Mouse (Mus musculus): ENCODE measurements around the gene Clec10a. TPM values are rescaled to one million over a fixed set of nuclear protein-coding genes. Genes with fewer than 3 reads are reported as not detected.

The Clec10a gene
- polyA plus RNA-seq, 1 experiment from 2014 or later, result 1.4 TPM

- Histone ChIP-seq H3K36me3 (ENCODE audit: control insufficient read depth, insufficient read depth, low read length) (no peaks in the 10 kb centered on the region), H3K27ac (ENCODE audit: low read depth, low read length) (no peak overlapping the region), H3K4me1 (replicated peaks; ENCODE audit: control insufficient read depth, insufficient read depth, low read length) (no peaks in the 10 kb centered on the region), H3K9me3 (ENCODE audit: control insufficient read depth, low read length) (no peaks in the 10 kb centered on the region), H3K4me2 (replicated peaks; ENCODE audit: low read depth, low read length) (no peak overlapping the region), H3K27me3 (ENCODE audit: control insufficient read depth, insufficient read depth, low read length) (no peaks in the 10 kb centered on the region), H3K4me3 (ENCODE audit: low read depth, low read length) (no peak overlapping the region), H3K9ac (ENCODE audit: low read depth, low read length) (no peak overlapping the region)
- 85% methylated on average over 4 of the region's 4 CpGs for WGBS
- no peak for DNase-seq (ENCODE audit: low spot score)
- ATAC-seq (ENCODE audit: low FRiP score), result no peak
Measured at GRCm38 (mm10) chr11:70192157-70192556, 36.2 kb downstream of the Clec10a start.

DNA sequence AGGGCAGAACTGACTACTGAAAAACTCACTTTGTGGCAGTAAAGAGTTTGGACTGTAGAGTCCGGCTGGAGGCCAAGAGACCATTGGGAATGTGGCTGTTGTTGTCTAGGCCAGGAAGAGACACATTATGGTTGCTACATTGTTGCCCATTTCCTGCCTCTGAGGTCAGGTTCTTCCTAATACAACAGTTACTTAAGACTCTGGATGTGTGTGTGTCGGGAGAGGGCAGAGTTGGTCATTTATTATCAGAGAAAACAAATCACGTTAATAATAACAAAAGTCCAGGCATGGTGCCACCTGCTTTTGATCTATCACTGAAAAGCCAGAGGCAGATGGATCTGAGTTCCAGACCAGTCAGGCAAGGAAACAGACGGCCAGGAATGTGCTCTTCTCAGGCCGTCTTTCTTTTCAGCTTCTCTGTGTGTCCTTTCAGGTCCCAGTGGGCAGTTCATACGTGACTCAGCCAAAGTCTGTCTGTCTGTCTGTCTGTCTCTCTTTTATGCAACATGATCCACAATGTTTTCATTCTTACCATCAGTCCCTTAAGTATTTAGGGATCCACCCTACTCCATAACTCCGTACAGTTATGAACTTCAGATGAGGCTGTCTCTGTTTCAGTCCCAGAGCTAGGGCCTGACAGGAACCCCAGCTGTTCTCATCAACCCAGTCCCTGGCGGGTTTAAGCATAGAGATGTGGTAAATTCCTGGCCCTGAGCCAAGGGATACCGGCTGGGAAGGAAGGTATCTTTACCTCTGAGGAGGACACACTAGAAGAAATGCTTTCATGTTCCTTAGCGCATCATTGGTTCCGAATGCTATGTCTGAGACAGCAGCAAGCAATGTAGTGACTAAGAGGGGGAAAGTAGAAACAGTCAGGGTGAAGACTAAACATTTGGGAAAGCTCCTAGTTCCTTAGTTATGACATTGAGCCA, 37.6 kb downstream of the Clec10a start:
- no peaks in the 10 kb centered on the region for H3K27me3 ChIP-seq (ENCODE audit: control insufficient read depth, insufficient read depth, low read length)
- ATAC-seq (ENCODE audit: low FRiP score) (no peak), DNase-seq (ENCODE audit: low spot score) (no peak)
- H3K9me3 ChIP-seq (ENCODE audit: control insufficient read depth, low read length), result no peaks in the 10 kb centered on the region
- H3K4me2 ChIP-seq (replicated peaks; ENCODE audit: low read depth, low read length), result no peak overlapping the region
- no peaks in the 10 kb centered on the region for H3K36me3 ChIP-seq (ENCODE audit: control insufficient read depth, insufficient read depth, low read length)
- WGBS, result 60% methylated on average over 11 of the region's 11 CpGs
- H3K27ac ChIP-seq (ENCODE audit: low read depth, low read length), result no peak overlapping the region
- no peak overlapping the region for H3K4me3 ChIP-seq (ENCODE audit: low read depth, low read length)
- no peaks in the 10 kb centered on the region for H3K4me1 ChIP-seq (replicated peaks; ENCODE audit: control insufficient read depth, insufficient read depth, low read length)
- H3K9ac ChIP-seq (ENCODE audit: low read depth, low read length), result no peak overlapping the region

- 89% methylated on average over 3 of the region's 3 CpGs for WGBS
- Histone ChIP-seq H3K4me2 (replicated peaks; ENCODE audit: low read depth, low read length) (no peak overlapping the region), H3K9ac (ENCODE audit: low read depth, low read length) (no peak overlapping the region), H3K4me1 (replicated peaks; ENCODE audit: control insufficient read depth, insufficient read depth, low read length) (no peaks in the 10 kb centered on the region), H3K9me3 (ENCODE audit: control insufficient read depth, low read length) (no peaks in the 10 kb centered on the region), H3K27me3 (ENCODE audit: control insufficient read depth, insufficient read depth, low read length) (no peaks in the 10 kb centered on the region), H3K27ac (ENCODE audit: low read depth, low read length) (no peak overlapping the region), H3K4me3 (ENCODE audit: low read depth, low read length) (no peak overlapping the region), H3K36me3 (ENCODE audit: control insufficient read depth, insufficient read depth, low read length) (no peaks in the 10 kb centered on the region)
- DNase-seq (ENCODE audit: low spot score), result no peak
- ATAC-seq (ENCODE audit: low FRiP score), result no peak
Measured at GRCm38 (mm10) chr11:70198332-70198731, 42.3 kb downstream of the Clec10a start.

- Histone ChIP-seq H3K4me3 (ENCODE audit: low read depth, low read length) (no peak overlapping the region), H3K9ac (ENCODE audit: low read depth, low read length) (no peak overlapping the region), H3K4me2 (replicated peaks; ENCODE audit: low read depth, low read length) (no peak overlapping the region), H3K9me3 (ENCODE audit: control insufficient read depth, low read length) (no peaks in the 10 kb centered on the region), H3K27ac (ENCODE audit: low read depth, low read length) (no peak overlapping the region), H3K36me3 (ENCODE audit: control insufficient read depth, insufficient read depth, low read length) (no peaks in the 10 kb centered on the region), H3K4me1 (replicated peaks; ENCODE audit: control insufficient read depth, insufficient read depth, low read length) (no peaks in the 10 kb centered on the region), H3K27me3 (ENCODE audit: control insufficient read depth, insufficient read depth, low read length) (no peaks in the 10 kb centered on the region)
- WGBS, result 86% methylated on average over 8 of the region's 8 CpGs
- no peak for DNase-seq (ENCODE audit: low spot score)
- ATAC-seq (ENCODE audit: low FRiP score), result no peak
Measured at GRCm38 (mm10) chr11:70199107-70199506, 43.1 kb downstream of the Clec10a start.

DNA sequence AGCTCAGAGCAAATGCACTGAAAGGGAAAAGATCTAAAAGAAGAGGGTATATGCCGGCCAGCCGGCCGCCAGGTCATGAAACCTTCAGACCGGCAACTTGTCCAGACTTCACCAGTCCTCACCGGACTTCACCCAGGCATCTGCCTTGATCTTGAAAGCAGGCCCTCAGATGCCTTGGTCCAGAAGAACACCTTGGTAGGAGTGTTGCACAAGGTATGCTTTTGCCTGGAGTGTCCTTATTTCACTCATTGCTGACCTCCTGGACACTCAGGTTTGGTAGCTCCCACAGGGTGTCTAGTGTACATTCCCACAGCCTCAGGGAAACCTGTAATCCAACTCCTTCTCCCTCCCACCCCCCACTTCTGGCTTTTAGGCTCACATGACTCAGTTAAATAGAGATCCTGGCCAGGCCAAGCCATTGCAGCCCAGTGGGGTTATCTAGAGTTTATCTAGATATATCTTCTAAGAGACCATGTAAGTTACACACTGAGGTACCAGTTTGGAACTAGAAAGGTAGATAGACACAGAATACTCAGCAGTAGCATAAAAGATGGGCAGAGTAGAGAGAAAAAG, 44.1 kb downstream of the Clec10a start:
- no peaks in the 10 kb centered on the region for H3K9me3 ChIP-seq (ENCODE audit: control insufficient read depth, low read length)
- no peak overlapping the region for H3K4me2 ChIP-seq (replicated peaks; ENCODE audit: low read depth, low read length)
- no peaks in the 10 kb centered on the region for H3K36me3 ChIP-seq (ENCODE audit: control insufficient read depth, insufficient read depth, low read length)
- no peaks in the 10 kb centered on the region for H3K27me3 ChIP-seq (ENCODE audit: control insufficient read depth, insufficient read depth, low read length)
- no peaks in the 10 kb centered on the region for H3K4me1 ChIP-seq (replicated peaks; ENCODE audit: control insufficient read depth, insufficient read depth, low read length)
- H3K9ac ChIP-seq (ENCODE audit: low read depth, low read length), result no peak overlapping the region
- H3K27ac ChIP-seq (ENCODE audit: low read depth, low read length), result no peak overlapping the region
- 92% methylated on average over 5 of the region's 5 CpGs for WGBS
- DNase-seq (ENCODE audit: low spot score) (no peak), ATAC-seq (ENCODE audit: low FRiP score) (no peak)
- H3K4me3 ChIP-seq (ENCODE audit: low read depth, low read length), result no peak overlapping the region

DNA sequence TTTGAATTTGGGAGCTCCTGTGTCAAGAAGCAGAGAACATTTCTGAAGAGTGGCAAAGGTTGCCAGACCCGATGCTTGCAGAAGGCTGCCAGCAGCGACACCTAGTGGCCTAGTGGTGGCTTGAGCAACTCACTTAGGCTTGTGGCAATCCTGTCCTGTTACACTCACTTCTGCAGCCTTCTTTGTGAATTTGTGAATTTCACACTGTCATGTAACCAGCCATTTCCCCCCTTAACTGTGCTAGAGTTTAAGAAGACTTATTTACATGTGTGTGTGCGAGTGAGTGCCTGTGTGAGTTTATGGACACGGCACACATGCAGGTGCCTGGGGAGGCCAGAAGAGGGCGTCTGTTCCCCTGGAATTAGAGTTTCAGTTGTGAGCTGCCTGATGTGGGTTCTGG, 45.7 kb downstream of the Clec10a start:
- no peaks in the 10 kb centered on the region for H3K27me3 ChIP-seq (ENCODE audit: control insufficient read depth, insufficient read depth, low read length)
- peak; percentile 88 for DNase-seq (ENCODE audit: low spot score)
- H3K4me2 ChIP-seq (replicated peaks; ENCODE audit: low read depth, low read length), result no peak overlapping the region
- H3K36me3 ChIP-seq (ENCODE audit: control insufficient read depth, insufficient read depth, low read length), result no peaks in the 10 kb centered on the region
- no peaks in the 10 kb centered on the region for H3K9me3 ChIP-seq (ENCODE audit: control insufficient read depth, low read length)
- no peak overlapping the region for H3K27ac ChIP-seq (ENCODE audit: low read depth, low read length)
- no peak overlapping the region for H3K9ac ChIP-seq (ENCODE audit: low read depth, low read length)
- H3K4me3 ChIP-seq (ENCODE audit: low read depth, low read length), result no peak overlapping the region
- H3K4me1 ChIP-seq (replicated peaks; ENCODE audit: control insufficient read depth, insufficient read depth, low read length), result no peaks in the 10 kb centered on the region
- WGBS, result 35% methylated on average over 5 of the region's 5 CpGs
- no peak for ATAC-seq (ENCODE audit: low FRiP score)

- H3K4me2 ChIP-seq (replicated peaks; ENCODE audit: low read depth, low read length), result no peak overlapping the region
- no peak overlapping the region for H3K4me3 ChIP-seq (ENCODE audit: low read depth, low read length)
- no peak overlapping the region for H3K27ac ChIP-seq (ENCODE audit: low read depth, low read length)
- no peaks in the 10 kb centered on the region for H3K4me1 ChIP-seq (replicated peaks; ENCODE audit: control insufficient read depth, insufficient read depth, low read length)
- WGBS, result 87% methylated on average over 2 of the region's 2 CpGs
- no peaks in the 10 kb centered on the region for H3K9me3 ChIP-seq (ENCODE audit: control insufficient read depth, low read length)
- H3K9ac ChIP-seq (ENCODE audit: low read depth, low read length), result no peak overlapping the region
- DNase-seq (ENCODE audit: low spot score), result no peak
- no peaks in the 10 kb centered on the region for H3K36me3 ChIP-seq (ENCODE audit: control insufficient read depth, insufficient read depth, low read length)
- no peak for ATAC-seq (ENCODE audit: low FRiP score)
- no peaks in the 10 kb centered on the region for H3K27me3 ChIP-seq (ENCODE audit: control insufficient read depth, insufficient read depth, low read length)
Measured at GRCm38 (mm10) chr11:70206801-70207200, 50.8 kb downstream of the Clec10a start.

DNA sequence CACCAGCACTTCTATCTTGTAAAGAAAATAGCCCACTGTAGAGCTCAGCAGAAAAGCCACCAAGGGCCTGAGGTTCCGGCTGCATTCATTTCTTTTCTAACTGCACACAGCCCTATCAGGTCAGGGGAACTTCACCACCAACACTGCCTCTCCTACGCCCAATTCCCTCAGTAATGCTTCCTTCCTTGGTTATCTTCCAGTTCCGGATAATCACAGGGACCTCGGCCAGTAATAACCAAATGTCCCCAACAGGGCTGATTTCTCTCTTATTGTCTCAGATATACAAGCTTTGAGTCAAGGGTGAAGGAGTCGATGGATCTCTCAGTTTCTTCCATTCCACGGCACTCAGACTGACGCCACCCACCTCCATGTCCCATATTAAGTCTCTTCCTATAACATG, 51.3 kb downstream of the Clec10a start:
- DNase-seq (ENCODE audit: low spot score) (no peak), ATAC-seq (ENCODE audit: low FRiP score) (no peak)
- Histone ChIP-seq H3K36me3 (ENCODE audit: control insufficient read depth, insufficient read depth, low read length) (no peaks in the 10 kb centered on the region), H3K4me3 (ENCODE audit: low read depth, low read length) (no peak overlapping the region), H3K4me1 (replicated peaks; ENCODE audit: control insufficient read depth, insufficient read depth, low read length) (no peaks in the 10 kb centered on the region), H3K9ac (ENCODE audit: low read depth, low read length) (no peak overlapping the region), H3K27me3 (ENCODE audit: control insufficient read depth, insufficient read depth, low read length) (no peaks in the 10 kb centered on the region; the same call in 1 of the 2 replicates), H3K4me2 (replicated peaks; ENCODE audit: low read depth, low read length) (no peak overlapping the region), H3K27ac (ENCODE audit: low read depth, low read length) (no peak overlapping the region), H3K9me3 (ENCODE audit: control insufficient read depth, low read length) (no peaks in the 10 kb centered on the region)
- WGBS, result 85% methylated on average over 7 of the region's 7 CpGs
